Mouse (Mus musculus) frontal cortex, adult (tissue): ENCODE results near the gene Arfip1.

Experiments used
- ATAC-seq: cut with Nextera tagmentation; 2 replicates; pipeline ENCODE4 v1.9.2; 2017; ENCODE audit warnings: mild to moderate bottlenecking, moderate library complexity, mixed read lengths; ENCODE audit not compliant: low TSS enrichment

Gene Arfip1

DNA sequence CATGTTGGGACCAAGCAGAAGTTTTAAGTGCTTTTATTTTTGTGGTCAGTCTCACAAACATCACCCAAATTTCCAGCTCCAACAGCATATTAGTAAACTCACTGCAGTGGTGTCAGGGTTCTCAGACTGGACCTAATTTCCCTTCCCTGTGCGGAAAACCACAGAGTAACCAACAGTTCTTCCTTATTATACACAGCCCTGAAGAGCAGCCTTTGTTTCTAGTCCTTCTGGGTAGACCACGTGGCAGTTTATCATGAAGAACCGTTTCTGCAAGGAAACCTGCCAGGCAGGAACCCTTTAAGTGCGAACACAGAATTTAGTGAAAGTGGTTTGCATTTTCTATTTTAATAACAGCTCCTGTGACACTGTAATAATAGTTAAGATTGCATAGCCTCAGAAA lies 90.3 kb downstream of the Arfip1 start:
- no peak for ATAC-seq

GRCm38 (mm10) chr3:84488716-84489115 lies 93.7 kb downstream of the Arfip1 start:
- peak; percentile 62 for ATAC-seq

DNA sequence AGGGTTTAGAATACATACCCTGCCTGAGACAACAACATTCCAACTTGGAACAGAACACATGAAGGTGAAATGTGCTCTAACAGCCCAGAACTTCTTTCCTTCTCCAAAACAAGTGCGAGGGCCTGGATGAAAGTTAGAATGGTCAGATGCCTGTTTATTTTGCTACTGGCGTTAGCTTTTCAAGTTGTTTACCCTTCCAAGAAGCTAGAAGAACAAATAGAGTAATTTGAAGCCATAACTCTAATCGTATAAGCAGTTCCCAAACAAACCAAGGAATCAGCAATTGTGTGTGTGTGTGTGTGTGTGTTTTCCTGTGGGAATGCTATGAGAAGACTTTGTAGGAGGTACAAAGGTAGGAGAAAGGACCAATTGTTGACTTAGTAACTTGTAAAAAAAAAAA lies 97.5 kb downstream of the Arfip1 start:
- ATAC-seq = no peak

GRCm38 (mm10) chr3:84484333-84484732 lies 98.1 kb downstream of the Arfip1 start:
- no peak for ATAC-seq

DNA sequence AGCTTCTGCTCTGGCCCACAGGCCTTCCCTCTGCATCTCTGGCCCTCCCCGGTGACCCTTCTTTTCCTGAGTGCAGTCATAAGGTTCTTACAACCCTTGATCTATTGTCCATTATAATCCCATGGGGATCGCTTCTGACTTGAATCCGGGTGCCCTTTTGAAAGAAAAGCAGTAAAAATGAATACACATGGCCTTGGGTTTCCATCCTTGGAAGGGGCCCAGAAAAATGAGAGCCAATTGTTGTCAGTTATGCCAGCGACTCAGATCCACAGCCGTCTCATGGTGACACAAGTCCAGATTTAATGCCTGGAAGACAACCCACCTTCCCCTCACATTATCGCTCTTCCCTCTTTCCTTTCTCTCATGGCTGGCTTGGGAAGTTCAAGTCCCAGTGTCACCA lies 100.3 kb downstream of the Arfip1 start:
- no peak for ATAC-seq

DNA sequence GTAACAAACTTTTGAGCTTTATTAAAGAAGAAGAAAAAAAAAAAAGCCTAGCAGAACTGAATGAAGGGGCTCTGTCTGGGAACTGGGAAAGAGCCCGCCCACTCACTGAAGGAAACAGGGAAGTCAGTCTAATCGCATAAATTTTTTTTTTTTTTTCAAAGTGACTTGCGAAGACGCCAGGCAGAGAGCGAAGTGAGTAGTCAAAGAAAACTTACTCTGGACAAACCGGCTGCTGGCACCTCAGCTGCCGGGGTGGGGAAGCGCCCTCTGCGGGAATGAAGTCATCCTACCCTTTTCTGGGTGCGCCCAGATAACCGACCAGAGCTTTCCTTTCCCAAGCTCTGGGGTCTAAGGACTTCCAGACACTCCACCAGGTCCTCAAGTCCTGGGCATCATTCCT lies 101.3 kb downstream of the Arfip1 start:
- ATAC-seq = peak; percentile 51

GRCm38 (mm10) chr3:84480006-84480897 lies 102.2 kb downstream of the Arfip1 start, which contains the start of gene Fhdc1:
TSS of gene Fhdc1 (minus strand) at chr3:84480429.
- peak; percentile 58 for ATAC-seq

DNA sequence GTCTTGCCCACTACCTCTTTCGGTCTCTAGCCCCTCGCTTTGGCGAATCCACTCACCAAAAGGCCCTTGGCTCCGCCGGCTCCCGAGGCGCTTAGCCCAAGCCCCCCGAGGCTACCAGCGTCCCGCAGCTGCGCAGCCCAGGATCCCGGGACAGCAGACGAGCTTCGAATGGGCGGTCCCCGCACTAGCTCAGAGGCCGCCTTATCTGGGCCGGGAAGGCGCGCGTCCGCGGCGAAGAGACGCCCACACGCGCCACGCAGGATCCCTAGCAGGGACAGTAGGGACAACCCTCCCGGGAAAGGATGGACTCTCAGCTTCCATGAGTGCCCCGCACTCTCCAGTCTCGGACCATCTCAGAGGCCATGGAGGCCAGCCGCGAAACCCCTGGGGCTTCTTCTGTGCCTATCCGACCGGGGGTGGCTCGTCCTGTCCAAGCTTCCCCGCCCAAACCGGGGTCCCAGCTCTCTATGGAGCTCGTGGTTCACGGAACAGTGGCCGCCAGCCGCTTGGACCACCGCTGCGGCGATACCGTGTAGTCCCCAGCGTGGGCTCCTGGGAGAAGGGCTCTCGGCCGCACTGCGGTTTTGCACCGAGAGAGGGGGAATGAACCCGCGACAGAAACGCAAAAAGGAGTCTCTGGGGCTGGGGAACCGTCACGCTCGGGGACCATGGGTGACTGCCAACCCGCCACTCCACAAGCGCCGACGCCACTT lies 103.0 kb downstream of the Arfip1 start:
- peak; percentile 64 for ATAC-seq

GRCm38 (mm10) chr3:84478896-84479292 lies 103.5 kb downstream of the Arfip1 start:
- ATAC-seq = no peak

DNA sequence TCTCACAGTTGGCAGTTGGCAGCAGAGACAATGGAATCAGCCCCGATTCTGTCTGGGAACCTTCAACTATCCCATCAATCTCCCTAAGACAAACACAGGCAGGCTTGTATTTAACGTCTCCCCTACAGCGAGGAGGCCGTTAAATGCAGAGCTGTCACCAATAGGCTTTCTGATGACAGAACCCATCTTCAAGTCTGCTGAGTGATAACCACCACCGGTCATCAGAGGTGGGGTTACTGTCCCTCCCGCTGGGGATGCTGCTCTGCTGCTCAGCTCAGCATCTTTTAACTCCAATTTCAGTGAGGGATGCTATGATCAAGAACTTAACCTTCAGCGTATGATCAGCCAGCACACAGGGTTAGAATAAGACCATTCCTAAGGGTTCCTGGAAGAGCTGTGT lies 104.2 kb downstream of the Arfip1 start:
- ATAC-seq = no peak

GRCm38 (mm10) chr3:84477498-84477897 lies 104.9 kb downstream of the Arfip1 start:
- ATAC-seq = no peak

- no peak for ATAC-seq
These were observed 107.2 kb downstream of the Arfip1 start for GRCm38 (mm10) chr3:84474981-84475775.

- no peak for ATAC-seq
These were observed 108.0 kb downstream of the Arfip1 start for GRCm38 (mm10) chr3:84474398-84474797.

- ATAC-seq = no peak
These were observed 109.5 kb downstream of the Arfip1 start for GRCm38 (mm10) chr3:84472955-84473354.

- ATAC-seq = no peak
These were observed 109.9 kb downstream of the Arfip1 start for GRCm38 (mm10) chr3:84472527-84472926.

- ATAC-seq = no peak
These were observed 111.3 kb downstream of the Arfip1 start for GRCm38 (mm10) chr3:84471146-84471545.

DNA sequence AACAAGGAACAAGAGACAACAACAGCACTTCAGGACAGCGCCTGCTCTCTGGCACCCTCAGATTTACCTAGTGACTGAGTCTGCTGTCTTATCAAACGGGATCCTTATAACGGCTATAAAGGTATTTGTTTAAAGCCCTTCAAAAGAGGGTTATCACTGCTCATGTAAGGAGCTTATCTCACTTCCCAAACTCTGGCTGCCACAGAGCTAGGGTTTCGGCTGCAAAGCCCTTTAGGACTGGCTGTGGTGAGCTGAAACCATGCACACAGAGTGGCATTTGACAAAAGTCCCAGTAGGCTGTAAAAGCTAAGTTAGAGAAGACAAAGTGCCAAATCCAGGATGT lies 114.3 kb downstream of the Arfip1 start:
- no peak for ATAC-seq

GRCm38 (mm10) chr3:84467419-84468110 lies 114.9 kb downstream of the Arfip1 start:
- ATAC-seq = no peak

DNA sequence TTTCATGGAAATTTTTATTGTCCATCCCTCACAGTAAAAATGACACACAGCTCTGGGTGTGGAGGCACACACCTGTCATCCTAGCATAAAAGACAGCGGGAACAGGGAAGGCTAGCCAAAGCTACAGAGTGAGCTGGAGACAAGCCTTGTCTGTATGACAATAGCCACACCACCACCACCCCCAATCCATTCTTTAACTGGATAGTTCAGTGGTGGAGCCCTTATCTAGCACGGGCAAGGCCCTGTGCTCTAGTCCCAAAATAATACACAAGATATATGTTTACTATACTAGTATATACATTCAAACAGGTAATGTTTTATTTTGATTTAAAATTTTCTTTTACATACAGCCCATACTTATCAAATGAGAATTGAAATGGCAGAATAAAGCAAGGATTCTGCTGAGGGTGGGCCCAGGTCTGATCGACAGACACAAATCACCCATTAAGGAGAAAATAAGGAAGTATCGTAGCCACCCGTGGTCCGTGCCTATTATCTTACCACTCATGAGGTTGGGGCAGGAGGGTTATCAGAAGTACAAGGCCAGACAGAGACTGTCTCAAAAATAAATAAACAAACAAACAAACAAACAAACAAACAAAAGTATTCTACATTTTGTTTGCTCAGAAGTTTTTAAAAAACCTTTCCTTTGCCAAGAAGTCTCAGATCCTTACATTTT lies 116.5 kb downstream of the Arfip1 start:
- no peak for ATAC-seq

DNA sequence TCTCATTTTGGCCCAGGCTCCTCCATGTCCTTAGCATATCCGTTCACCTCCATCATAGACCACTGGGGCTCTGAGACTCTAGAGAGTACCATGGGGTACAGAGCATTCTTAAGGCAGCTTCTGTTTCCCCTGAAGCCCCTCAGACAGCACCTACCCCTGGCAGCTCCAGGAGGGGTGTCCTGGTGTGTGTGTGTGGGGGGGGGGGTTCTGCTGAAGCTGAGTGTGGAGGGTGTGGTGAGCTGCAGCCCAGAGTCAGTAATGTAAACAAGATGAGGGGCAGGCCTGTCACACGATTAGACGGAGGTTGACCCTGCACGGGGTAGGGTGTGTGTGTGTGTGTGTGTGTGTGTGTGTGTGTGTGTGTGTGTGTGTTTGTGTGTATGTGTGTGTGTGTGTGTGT lies 120.7 kb downstream of the Arfip1 start:
- no peak for ATAC-seq

DNA sequence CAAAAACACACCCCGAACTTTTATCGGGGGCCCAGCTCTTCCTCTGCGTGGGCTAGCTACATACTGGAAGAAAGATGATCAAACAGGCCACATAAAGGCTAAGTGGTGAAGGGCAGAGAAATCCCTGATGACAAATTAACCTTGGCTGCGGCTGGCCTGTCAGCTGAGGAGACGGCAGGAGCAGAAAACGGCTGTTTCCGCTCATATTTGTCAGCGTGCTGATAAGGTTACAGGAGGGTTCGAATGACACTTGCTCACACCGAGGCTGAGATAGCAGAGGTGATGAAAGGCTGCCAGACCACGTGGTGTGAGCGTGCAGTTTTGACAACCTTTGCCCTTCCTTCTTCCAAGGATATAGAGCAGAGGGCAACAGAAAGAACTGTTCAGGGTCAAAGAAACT lies 121.5 kb downstream of the Arfip1 start:
- ATAC-seq = no peak
